Mouse (Mus musculus) spleen, postnatal 36 days (tissue): ENCODE measurements around the gene Gm2244.
"Not testable (repeated sequence)": the region's sequence is repeated elsewhere in the genome, so short reads cannot be mapped to it uniquely, and the experiment has no call there.

Source experiments
- DNase-seq, 2 experiments: peaks; one replicate each; pipeline ENCODE4 v3.0.0; 2022; ENCODE audit warnings: low spot score in 2 of 2, mixed read lengths in 1 of 2

Gm2244 gene

GRCm38 (mm10) chr14:19549863-19550262 is at the start of gene Gm2244:
Gm2244 (minus strand) TSS chr14:19549963.
- DNase-seq: not testable (repeated sequence)

GRCm38 (mm10) chr14:19584804-19585667 is 35.3 kb upstream of the Gm2244 start, which contains the start of gene Gm2237:
Gm2237 (minus strand) TSS chr14:19585135.
- peak; percentile 17 to 19 for DNase-seq
